Mouse (Mus musculus): ENCODE measurements around the gene Mapk11.

GRCm38 (mm10) chr15:89178954-89179629, 29.7 kb upstream of the Mapk11 start:
- TF ChIP-seq CTCF (IDR thresholded peaks at IDR 0.05; ENCODE audit: low read depth, low read length) (no peak), EP300 (IDR thresholded peaks at IDR 0.05; ENCODE audit: insufficient read depth, low read depth, low read length) (peak; percentile 94), POLR2A (IDR thresholded peaks at IDR 0.05; ENCODE audit: insufficient read depth, low read length) (peak; percentile 47)

Measured in ES-Bruce4 (cell line).